Mouse (Mus musculus) E14TG2a.4 (cell line): ENCODE data around the gene Bmp8b.

Experiments used
- CTCF ChIP-seq: conservative IDR thresholded peaks from 2 replicates; pipeline ENCODE4 v1.5.1; 2014; ENCODE audit warnings: low read length
- POU5F1 ChIP-seq: IDR thresholded peaks from 2 replicates; pipeline ENCODE4 v1.6.1; 2014; ENCODE audit warnings: low read length, borderline replicate concordance

- no peak for TF ChIP-seq CTCF
- no peak for TF ChIP-seq POU5F1
Observed at GRCm38 (mm10) chr4:123160571-123160970, 55.6 kb downstream of the Bmp8b start.
